Mouse (Mus musculus) liver, adult 2 months (tissue): ENCODE results near the gene Fam199x.

Experiments
- CTCF ChIP-seq: fragments of 200-500 bp; IDR thresholded peaks from 2 replicates; pipeline ENCODE4 v1.5.1; 2011; ENCODE audit warnings: low read depth, low read length, control low read depth
- POLR2A ChIP-seq: fragments of 200-500 bp; IDR thresholded peaks from 2 replicates; pipeline ENCODE4 v1.6.1; 2011; ENCODE audit warnings: low read length, control low read depth; ENCODE audit not compliant: insufficient read depth; ENCODE audit errors: extremely low read depth

- TF ChIP-seq CTCF (peak; percentile 73), POLR2A (no peak)
Observed at GRCm38 (mm10) chrX:137049425-137050225, at the start of gene Fam199x.
